Mouse (Mus musculus): ENCODE results near the gene Grb10. TPM values are rescaled to one million over a fixed set of nuclear protein-coding genes. Genes with fewer than 3 reads are reported as not detected.
A peak's percentile ranks its signal among the peaks of the same experiment; 100 is the strongest.

Gene Grb10
- polyA plus RNA-seq, 1 experiment from 2014 or later, result 345 TPM

GRCm38 (mm10) chr11:12040391-12040790 is 1.9 kb upstream of the Grb10 start:
- peaks cover 83% of the 10 kb centered on the region for H3K27me3 ChIP-seq
- WGBS, result 92% methylated on average over 4 of the region's 4 CpGs
- no peak overlapping the region for H3K4me3 ChIP-seq (replicated peaks)
- no peaks in the 10 kb centered on the region for H3K36me3 ChIP-seq (replicated peaks)
- no peak overlapping the region for H3K27ac ChIP-seq
- no peak overlapping the region for H3K9ac ChIP-seq
- peaks cover 3% of the 10 kb centered on the region; the same call in 1 of the 2 replicates for H3K4me1 ChIP-seq
- no peaks in the 10 kb centered on the region for H3K9me3 ChIP-seq
- H3K4me2 ChIP-seq, result no peak overlapping the region
- ATAC-seq (ENCODE audit: low FRiP score), result no peak

GRCm38 (mm10) chr11:12039748-12040147 is 1.3 kb upstream of the Grb10 start:
- H3K9ac ChIP-seq, result no peak overlapping the region
- WGBS, result 66% methylated on average over 6 of the region's 6 CpGs
- no peak overlapping the region for H3K4me2 ChIP-seq
- H3K27me3 ChIP-seq, result peaks cover 88% of the 10 kb centered on the region
- peaks cover 3% of the 10 kb centered on the region; the same call in 1 of the 2 replicates for H3K4me1 ChIP-seq
- no peak overlapping the region for H3K4me3 ChIP-seq (replicated peaks)
- ATAC-seq (ENCODE audit: low FRiP score), result no peak
- no peaks in the 10 kb centered on the region for H3K9me3 ChIP-seq
- H3K27ac ChIP-seq, result no peak overlapping the region
- no peaks in the 10 kb centered on the region for H3K36me3 ChIP-seq (replicated peaks)

GRCm38 (mm10) chr11:12039098-12039497 is 615 bp upstream of the Grb10 start:
- no peak overlapping the region for H3K4me3 ChIP-seq (replicated peaks)
- H3K36me3 ChIP-seq (replicated peaks), result no peaks in the 10 kb centered on the region
- H3K9me3 ChIP-seq, result no peaks in the 10 kb centered on the region
- peak; percentile 58; the same call in 1 of the 2 replicates for ATAC-seq (ENCODE audit: low FRiP score)
- H3K4me2 ChIP-seq, result peak overlapping the region; percentile 55; the same call in 1 of the 2 replicates
- WGBS, result 19% methylated on average over 3 of the region's 3 CpGs
- peaks cover 3% of the 10 kb centered on the region; the same call in 1 of the 2 replicates for H3K4me1 ChIP-seq
- no peak overlapping the region for H3K27ac ChIP-seq
- no peak overlapping the region for H3K9ac ChIP-seq
- peaks cover 89% of the 10 kb centered on the region for H3K27me3 ChIP-seq

GRCm38 (mm10) chr11:12037689-12038469 is 604 bp downstream of the Grb10 start:
- H3K36me3 ChIP-seq (replicated peaks), result no peaks in the 10 kb centered on the region
- H3K27me3 ChIP-seq, result peaks cover 90% of the 10 kb centered on the region
- peak overlapping the region; percentile 87 for H3K27ac ChIP-seq
- peak overlapping the region; percentile 55 for H3K4me2 ChIP-seq
- 4% methylated on average over 48 of the region's 48 CpGs for WGBS
- peak overlapping the region; percentile 66 for H3K4me3 ChIP-seq (replicated peaks)
- no peaks in the 10 kb centered on the region for H3K9me3 ChIP-seq
- peak overlapping the region; percentile 88 for H3K9ac ChIP-seq
- no peak; the same call in 1 of the 2 replicates for ATAC-seq (ENCODE audit: low FRiP score)
- H3K4me1 ChIP-seq, result peaks cover 8% of the 10 kb centered on the region

- ATAC-seq (ENCODE audit: low FRiP score), result peak; percentile 65
- Histone ChIP-seq H3K4me1 (peaks cover 13% of the 10 kb centered on the region), H3K9ac (peak overlapping the region; percentile 88), H3K9me3 (no peaks in the 10 kb centered on the region), H3K36me3 (replicated peaks) (no peaks in the 10 kb centered on the region), H3K4me3 (replicated peaks) (peak overlapping the region; percentile 66), H3K27me3 (peaks cover 90% of the 10 kb centered on the region), H3K4me2 (peak overlapping the region; percentile 55), H3K27ac (peak overlapping the region; percentile 87)
- under 1% methylated on average over 67 of the region's 93 CpGs for WGBS
These were observed 1.3 kb downstream of the Grb10 start for GRCm38 (mm10) chr11:12037075-12037686.

GRCm38 (mm10) chr11:12035916-12036910 is 2.3 kb downstream of the Grb10 start:
- Histone ChIP-seq H3K9me3 (no peaks in the 10 kb centered on the region), H3K4me1 (peaks cover 13% of the 10 kb centered on the region), H3K27ac (peak overlapping the region; percentile 87), H3K4me2 (peak overlapping the region; percentile 55), H3K9ac (peak overlapping the region; percentile 88), H3K36me3 (replicated peaks) (no peaks in the 10 kb centered on the region), H3K27me3 (peaks cover 90% of the 10 kb centered on the region), H3K4me3 (replicated peaks) (peak overlapping the region; percentile 66)
- whole genome bisulfite sequencing, result 4% methylated on average over 60 of the region's 65 CpGs
- ATAC-seq (ENCODE audit: low FRiP score), result peak; percentile 5; the same call in 1 of the 2 replicates

- H3K9ac ChIP-seq, result peak overlapping the region; percentile 88
- peaks cover 89% of the 10 kb centered on the region for H3K27me3 ChIP-seq
- H3K9me3 ChIP-seq, result no peaks in the 10 kb centered on the region
- H3K4me2 ChIP-seq, result peak overlapping the region; percentile 55
- no peak for ATAC-seq (ENCODE audit: low FRiP score)
- H3K4me3 ChIP-seq (replicated peaks), result peak overlapping the region; percentile 66
- no peaks in the 10 kb centered on the region for H3K36me3 ChIP-seq (replicated peaks)
- H3K27ac ChIP-seq, result peak overlapping the region; percentile 63; the same call in 1 of the 2 replicates
- WGBS, result 6% methylated on average over 12 of the region's 12 CpGs
- peaks cover 13% of the 10 kb centered on the region for H3K4me1 ChIP-seq
These were observed 3.2 kb downstream of the Grb10 start for GRCm38 (mm10) chr11:12035324-12035723.

- H3K27ac ChIP-seq, result peak overlapping the region; percentile 56; the same call in 1 of the 2 replicates
- H3K27me3 ChIP-seq, result peaks cover 88% of the 10 kb centered on the region
- H3K4me1 ChIP-seq, result peaks cover 13% of the 10 kb centered on the region
- 45% methylated on average over 4 of the region's 4 CpGs for WGBS
- H3K4me3 ChIP-seq (replicated peaks), result peak overlapping the region; percentile 66
- no peaks in the 10 kb centered on the region for H3K9me3 ChIP-seq
- ATAC-seq (ENCODE audit: low FRiP score), result no peak
- peak overlapping the region; percentile 55 for H3K4me2 ChIP-seq
- peak overlapping the region; percentile 88 for H3K9ac ChIP-seq
- H3K36me3 ChIP-seq (replicated peaks), result 0 out of 2 replicates have a peak, but pooled peaks cover 1% of the 10 kb centered on the region
These were observed 3.7 kb downstream of the Grb10 start for GRCm38 (mm10) chr11:12034781-12035180.

- Histone ChIP-seq H3K4me3 (replicated peaks) (peak overlapping the region; percentile 66), H3K9me3 (no peaks in the 10 kb centered on the region), H3K36me3 (replicated peaks) (peaks cover 5% of the 10 kb centered on the region), H3K4me2 (peak overlapping the region; percentile 55), H3K4me1 (peaks cover 13% of the 10 kb centered on the region), H3K27me3 (peaks cover 88% of the 10 kb centered on the region), H3K9ac (peak overlapping the region; percentile 26; the same call in 1 of the 2 replicates), H3K27ac (no peak overlapping the region)
- ATAC-seq (ENCODE audit: low FRiP score), result no peak
- 30% methylated on average over 5 of the region's 5 CpGs for WGBS
These were observed 4.1 kb downstream of the Grb10 start for GRCm38 (mm10) chr11:12034371-12034770.

GRCm38 (mm10) chr11:12032831-12033230 is 5.7 kb downstream of the Grb10 start:
- H3K36me3 ChIP-seq (replicated peaks), result peaks cover 19% of the 10 kb centered on the region
- H3K27me3 ChIP-seq, result peaks cover 89% of the 10 kb centered on the region
- no peak for ATAC-seq (ENCODE audit: low FRiP score)
- H3K27ac ChIP-seq, result 0 out of 2 replicates have a peak overlapping the region, but pooled peaks have one; percentile 31
- H3K9ac ChIP-seq, result peak overlapping the region; percentile 29; the same call in 1 of the 2 replicates
- peak overlapping the region; percentile 15; the same call in 1 of the 2 replicates for H3K4me3 ChIP-seq (replicated peaks)
- H3K9me3 ChIP-seq, result peaks cover 6% of the 10 kb centered on the region; the same call in 1 of the 2 replicates
- H3K4me1 ChIP-seq, result peaks cover 13% of the 10 kb centered on the region
- 28% methylated on average over 5 of the region's 5 CpGs for WGBS
- peak overlapping the region; percentile 41 for H3K4me2 ChIP-seq

GRCm38 (mm10) chr11:12026638-12027037 is 11.8 kb downstream of the Grb10 start:
- H3K9ac ChIP-seq, result no peak overlapping the region
- peaks cover 93% of the 10 kb centered on the region for H3K27me3 ChIP-seq
- peak; percentile 49 for ATAC-seq (ENCODE audit: low FRiP score)

More at GRCm38 (mm10) chr11:12026638-12027037, 11.8 kb downstream of the Grb10 start:
- Histone ChIP-seq H3K4me2 (peak overlapping the region; percentile 56), H3K4me1 (0 out of 2 replicates have a peak, but pooled peaks cover 3% of the 10 kb centered on the region), H3K4me3 (replicated peaks) (peak overlapping the region; percentile 36), H3K36me3 (replicated peaks) (peaks cover 57% of the 10 kb centered on the region), H3K27ac (no peak overlapping the region), H3K9me3 (peaks cover 45% of the 10 kb centered on the region)
- 58% methylated on average over 17 of the region's 17 CpGs for WGBS

All from forebrain, embryonic 12.5 days (tissue).